ENCODE assay signal across 8 mouse cellular contexts in the genomic region with DNA sequence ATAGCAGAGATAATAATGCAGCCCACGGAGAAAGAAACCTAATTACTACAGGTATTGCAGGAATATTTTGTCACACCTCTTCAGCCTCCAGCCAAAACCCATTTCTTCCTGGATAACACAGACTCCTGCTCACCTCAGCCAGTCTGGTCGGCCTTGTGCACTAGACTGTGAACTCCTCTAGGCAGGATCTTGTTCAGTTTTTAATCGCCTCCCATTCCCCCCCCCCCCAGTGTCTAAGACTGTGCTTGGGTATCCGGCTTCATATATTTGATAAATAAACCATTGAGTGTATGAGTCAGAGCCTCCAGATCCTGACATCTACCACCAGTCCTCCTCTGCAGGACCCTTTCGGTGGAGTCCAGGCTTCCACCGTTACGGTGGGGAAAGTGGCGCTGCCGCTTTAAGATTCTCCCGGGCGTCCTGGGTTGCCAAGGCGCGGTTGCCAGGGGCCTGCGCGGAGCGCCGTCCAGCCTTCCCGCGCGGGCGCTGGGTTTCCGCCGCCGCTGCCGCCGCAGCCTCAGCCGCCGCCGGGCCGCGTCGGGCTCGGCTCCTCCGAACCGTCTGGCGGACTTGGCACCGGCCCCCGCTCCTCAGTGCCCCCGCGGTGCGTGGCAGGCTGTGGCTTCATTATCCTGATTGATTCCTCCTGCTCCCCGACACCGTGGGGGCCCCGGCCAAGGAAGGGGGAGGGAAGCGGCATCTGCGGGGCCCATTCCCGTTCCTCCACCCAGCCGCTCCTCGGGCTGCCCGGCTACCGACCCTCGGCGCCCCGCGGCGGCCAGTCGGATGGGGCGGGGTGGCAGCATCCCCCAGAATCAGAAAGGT. TPM values are rescaled to one million over a fixed set of nuclear protein-coding genes. Genes with fewer than 3 reads are reported as not detected.
DNase-seq lines count a peak whose midpoint lies in the region; ATAC-seq lines count a peak whose summit lies in the region.
"Had no signal": no experiment of that assay in that cellular context is flagged by ENCODE, and none has a peak within 500 bp of the region (broad histone marks: within the 10 kb centered on the region; RNA-seq: fewer than 3 reads in every experiment).

No protein-coding gene starts in this region.

- peak overlapping the region; percentile 89 for H3K4me3 ChIP-seq in megakaryocyte, embryonic 14.5 days (replicated peaks)

- intact Hi-C loops in gastrocnemius, postnatal 14 days (cut with DNase I; ENCODE audit: low total_unique reads): no loop called here
- intact Hi-C loops in left cerebral cortex, postnatal 10 days (cut with DNase I): no loop called here

- no peaks in the 10 kb centered on the region for H3K36me3 ChIP-seq in megakaryocyte, embryonic 14.5 days (replicated peaks; ENCODE audit: low read length)

- peaks cover 94% of the 10 kb centered on the region for H3K27me3 ChIP-seq in megakaryocyte, embryonic 14.5 days (replicated peaks)

- peak; percentile 73 for DNase-seq in gastrocnemius, postnatal 14 days
- DNase-seq in hindlimb bud, embryonic 11.5 days (ENCODE audit: extremely low spot score, low read depth, low spot score): peak; percentile 12
- DNase-seq in left cerebral cortex, postnatal 10 days (ENCODE audit: extremely low spot score in 1 of 2, low spot score in 2 of 2): peak; percentile 67 to 87
- DNase-seq in right cerebral cortex, postnatal 14 days: peak; percentile 81

- ATAC-seq in activated CD4-positive, CD25-positive, alpha-beta regulatory T cell, adult 4 months: peak; percentile 28
- peak; percentile 59 for ATAC-seq in common myeloid progenitor, adult 5-6 weeks (replicated peaks; ENCODE audit: low read depth, poor library complexity, severe bottlenecking)

- H3K4me1 ChIP-seq in megakaryocyte, embryonic 14.5 days: peaks cover 16% of the 10 kb centered on the region

- no peaks in the 10 kb centered on the region for H3K9me3 ChIP-seq in megakaryocyte, embryonic 14.5 days

RNA-seq across cellular contexts. Expression of a gene that starts 35.0 kb away (rescaled TPM):
- polyA plus RNA-seq in activated CD4-positive, CD25-positive, alpha-beta regulatory T cell, adult 4 months (2017; shearing (Covaris generic)): not detected
- total RNA-seq in common myeloid progenitor, adult 5-6 weeks (2017): not detected in 2 replicates
- total RNA-seq in gastrocnemius, postnatal 14 days (2021): not detected
- total RNA-seq in left cerebral cortex, postnatal 10 days (2021): 10 to 100 TPM; 63.4 to 67.0 TPM
- polyA plus RNA-seq in megakaryocyte, embryonic 14.5 days (2012; ENCODE audit: insufficient read depth, low replicate concordance): not detected in 2 replicates
- total RNA-seq: neutrophil, adult 5-6 weeks had no signal

RNA-seq across cellular contexts. Expression of a gene that starts 53.8 kb away (rescaled TPM):
- not detected for polyA plus RNA-seq in activated CD4-positive, CD25-positive, alpha-beta regulatory T cell, adult 4 months (2017; shearing (Covaris generic))
- not detected in 2 replicates for total RNA-seq in common myeloid progenitor, adult 5-6 weeks (2017)
- under 1 TPM; 0.20 to 0.29 TPM for total RNA-seq in gastrocnemius, postnatal 14 days (2021)
- 100 to 1,000 TPM in 1 of 2 experiments, 10 to 100 TPM in 1; 59.5 to 126 TPM for total RNA-seq in left cerebral cortex, postnatal 10 days (2021)
- polyA plus RNA-seq in megakaryocyte, embryonic 14.5 days (2012; ENCODE audit: insufficient read depth, low replicate concordance): 0.34 TPM in 1 of 2 replicates, not detected in the other
- total RNA-seq: neutrophil, adult 5-6 weeks had no signal

Comparison
In these comparisons a context has a peak if more than half of its experiments do, and no peak if none do; other contexts are left out.
1. Peak in every context shown above with its lines: DNase-seq, ATAC-seq and H3K4me3 ChIP-seq.
2. DNase-seq: peak in every context shown above with its lines; median percentile 81 in right cerebral cortex, postnatal 14 days; 77 in left cerebral cortex, postnatal 10 days; 73 in gastrocnemius, postnatal 14 days; 12 in hindlimb bud, embryonic 11.5 days.
3. RNA of a gene that starts 35.0 kb away (total RNA-seq): 63.4 to 67.0 TPM in left cerebral cortex, postnatal 10 days; not detected in gastrocnemius, postnatal 14 days and not detected in common myeloid progenitor, adult 5-6 weeks; every median in the first group is over 10 times any median in the second.
4. RNA of a gene that starts 53.8 kb away (total RNA-seq): 59.5 to 126 TPM in left cerebral cortex, postnatal 10 days; 0.20 to 0.29 TPM in gastrocnemius, postnatal 14 days and not detected in common myeloid progenitor, adult 5-6 weeks; every median in the first group is over 10 times any median in the second.